Mouse (Mus musculus): ENCODE measurements around the gene Dffb. TPM values are rescaled to one million over a fixed set of nuclear protein-coding genes. Genes with fewer than 3 reads are reported as not detected.

Gene Dffb
- total and polyA plus RNA-seq, 3 experiments, result 25.1 to 25.2 TPM; not detected in 1

DNA sequence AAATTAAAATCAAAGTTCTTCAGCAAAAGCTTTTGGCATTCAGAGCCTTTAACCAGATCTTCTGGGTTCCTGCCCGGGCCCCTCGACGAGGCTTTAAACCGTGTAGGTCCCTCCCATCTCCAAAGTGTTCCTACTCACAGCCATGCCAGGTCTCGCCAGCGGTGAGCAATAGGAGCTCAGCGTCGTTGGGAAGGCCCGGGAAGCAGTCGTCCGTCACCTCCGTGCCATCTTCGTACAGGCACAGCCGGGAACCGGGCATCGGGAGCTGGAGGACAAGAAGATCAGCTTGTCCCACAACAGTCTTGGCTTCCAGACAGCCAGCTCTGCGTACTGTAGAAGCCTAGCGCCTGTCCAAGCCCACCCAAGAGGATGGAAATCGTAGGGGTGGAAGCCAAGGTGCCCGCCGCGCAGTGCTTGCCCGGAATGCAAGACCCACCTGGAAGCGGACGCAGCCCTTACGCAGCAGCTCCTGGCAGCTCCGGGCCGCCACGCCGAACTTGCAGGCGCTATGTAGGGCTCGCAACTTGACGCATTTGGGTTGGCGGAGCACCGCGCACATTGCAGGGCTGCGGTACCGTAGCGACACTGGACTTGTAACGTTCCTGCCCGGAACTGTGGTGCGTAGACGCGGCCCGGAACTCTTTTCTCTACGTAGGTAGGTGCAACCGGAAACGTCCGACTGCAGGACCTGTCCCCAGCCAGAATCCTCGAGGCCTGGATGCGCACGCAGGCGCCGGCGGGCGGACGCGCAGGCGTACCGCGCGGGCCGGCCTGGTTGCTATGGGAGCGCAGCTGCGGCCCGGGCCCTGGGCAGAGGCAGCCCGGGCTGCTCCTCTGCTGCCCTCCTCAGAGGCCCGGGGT, at the start of gene Dffb, which contains the start of gene Cep104 (continued):
- TF ChIP-seq SMC3 (IDR thresholded peaks at IDR 0.05; ENCODE audit: low read depth, low read length), result no peak
- TF ChIP-seq MXI1 (IDR thresholded peaks at IDR 0.05; ENCODE audit: low read depth, low read length), result peak; percentile 96
- TF ChIP-seq GATA1 (IDR thresholded peaks at IDR 0.05; ENCODE audit: low read depth, low read length), result no peak
- TF ChIP-seq TCF12 (IDR thresholded peaks at IDR 0.05; ENCODE audit: low read depth, low read length), result peak; percentile 83
- peak; percentile 94 for TF ChIP-seq NRF1 (IDR thresholded peaks at IDR 0.05; ENCODE audit: insufficient read depth, low read depth, low read length, poor library complexity, severe bottlenecking)

DNA sequence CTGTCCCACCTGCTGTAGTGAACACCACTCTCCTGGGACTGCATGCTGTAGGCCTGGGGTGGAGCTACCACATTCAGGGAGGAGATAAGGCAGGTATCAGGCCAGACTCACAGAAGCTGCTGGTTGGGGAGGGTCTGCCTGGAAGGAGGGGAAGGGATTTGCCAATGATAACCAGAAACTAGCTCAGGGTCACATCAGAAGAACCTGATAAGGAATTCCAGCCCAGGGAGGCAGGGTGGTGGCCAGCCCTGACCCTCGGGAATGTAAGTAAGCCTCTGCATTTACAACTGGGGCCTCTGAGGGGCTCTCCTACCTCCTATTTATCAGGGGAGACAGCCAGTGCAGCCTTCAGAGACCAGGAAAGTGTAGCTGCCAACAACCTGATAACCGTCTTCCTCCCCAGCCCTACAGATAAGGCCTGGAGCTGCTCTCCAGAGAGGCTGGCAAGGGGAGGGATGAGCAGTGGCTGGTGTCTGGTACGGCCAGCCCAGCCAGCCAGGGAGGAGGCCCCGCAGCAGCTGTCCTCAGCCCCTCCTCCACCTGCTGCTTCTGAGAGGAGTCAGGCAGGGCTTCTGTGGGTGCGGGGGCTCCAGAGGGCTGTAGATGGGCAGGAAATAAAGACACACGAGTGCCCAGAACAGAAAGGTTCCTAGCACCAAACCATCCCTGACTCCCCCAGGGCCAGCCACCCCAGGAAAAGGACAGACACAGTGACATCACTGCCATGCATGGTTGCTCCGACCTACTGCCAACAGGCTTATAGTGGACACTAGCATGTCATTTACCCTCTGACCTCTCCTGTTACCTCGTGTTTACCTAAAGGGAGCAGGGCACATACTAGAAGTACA, 49.1 kb upstream of the Dffb start:
- Histone ChIP-seq H3K4me3 (ENCODE audit: control insufficient read depth in 1 of 2, insufficient read depth in 1 of 2, low read depth in 2 of 2, low read length in 2 of 2) (peak overlapping the region; percentile 74 to 79), H3K9ac (ENCODE audit: control insufficient read depth, low read depth, low read length, poor library complexity, severe bottlenecking) (peak overlapping the region; percentile 84), H3K36me3 (ENCODE audit: control insufficient read depth in 1 of 2, insufficient read depth in 2 of 2, low read length in 2 of 2) (peaks cover 0 to 11% of the 10 kb centered on the region in 2 experiments), H3K9me3 (replicated peaks; ENCODE audit: insufficient read depth, low read length) (no peaks in the 10 kb centered on the region), H3K27ac (ENCODE audit: control insufficient read depth, low read depth, low read length) (peak overlapping the region; percentile 97), H3K27me3 (ENCODE audit: control insufficient read depth in 1 of 2, insufficient read depth in 2 of 2, low read length in 2 of 2) (no peaks in the 10 kb centered on the region), H3K4me1 (ENCODE audit: control insufficient read depth in 1 of 2, insufficient read depth in 2 of 2, low read length in 2 of 2) (peaks cover 0 to 13% of the 10 kb centered on the region in 2 experiments; a peak in 3 of 4 replicates), H3K79me2 (ENCODE audit: control insufficient read depth, insufficient read depth, low read length, poor library complexity) (peaks cover 16% of the 10 kb centered on the region)
- TF ChIP-seq POLR2A (IDR thresholded peaks at IDR 0.05; ENCODE audit: control insufficient read depth in 1 of 2, insufficient read depth in 1 of 2, low read depth in 1 of 2, low read length in 2 of 2, poor library complexity in 1 of 2) (peak; percentile 14 to 44; a peak in 2 of 4 replicates), TBP (IDR thresholded peaks at IDR 0.05; ENCODE audit: low read depth, low read length) (no peak; the same call in 1 of the 2 replicates), CHD2 (IDR thresholded peaks at IDR 0.05; ENCODE audit: low read length) (0 out of 2 replicates have a peak, but pooled peaks have one; percentile 38), ZKSCAN1 (IDR thresholded peaks at IDR 0.05; ENCODE audit: low read depth, low read length) (no peak), ZMIZ1 (IDR thresholded peaks at IDR 0.05; ENCODE audit: low read depth, low read length) (peak; percentile 30; the same call in 1 of the 2 replicates), ZNF384 (IDR thresholded peaks at IDR 0.05; ENCODE audit: low read depth, low read length) (no peak), RAD21 (IDR thresholded peaks at IDR 0.05; ENCODE audit: low read depth, low read length) (no peak), POLR2AphosphoS2 (IDR thresholded peaks at IDR 0.05; ENCODE audit: low read length) (0 out of 2 replicates have a peak, but pooled peaks have one; percentile 43), EP300 (IDR thresholded peaks at IDR 0.05; ENCODE audit: low read depth in 1 of 2, low read length in 2 of 2) (peak; percentile 76 to 89), ZC3H11A (IDR thresholded peaks at IDR 0.05; ENCODE audit: low read depth, low read length) (no peak), RCOR1 (IDR thresholded peaks at IDR 0.05; ENCODE audit: low read depth, low read length) (peak; percentile 52), TAL1 (IDR thresholded peaks at IDR 0.05; ENCODE audit: low read length) (peak; percentile 88), SIN3A (IDR thresholded peaks at IDR 0.05; ENCODE audit: low read length) (peak; percentile 64; the same call in 1 of the 2 replicates), SMC3 (IDR thresholded peaks at IDR 0.05; ENCODE audit: low read depth, low read length) (no peak), BHLHE40 (IDR thresholded peaks at IDR 0.05; ENCODE audit: borderline replicate concordance, low read depth, low read length) (0 out of 2 replicates have a peak, but pooled peaks have one; percentile 29), ELF1 (IDR thresholded peaks at IDR 0.05; ENCODE audit: low read depth, low read length) (peak; percentile 7; the same call in 1 of the 2 replicates), TCF12 (IDR thresholded peaks at IDR 0.05; ENCODE audit: low read depth, low read length) (peak; percentile 88), GATA1 (IDR thresholded peaks at IDR 0.05; ENCODE audit: low read depth, low read length) (peak; percentile 93), CHD1 (IDR thresholded peaks at IDR 0.05; ENCODE audit: low read depth, low read length) (0 out of 2 replicates have a peak, but pooled peaks have one; percentile 32), MAZ (IDR thresholded peaks at IDR 0.05; ENCODE audit: low read depth, low read length) (peak; percentile 75; the same call in 1 of the 2 replicates), HCFC1 (IDR thresholded peaks at IDR 0.05; ENCODE audit: low read depth, low read length) (peak; percentile 55; the same call in 1 of the 2 replicates), ETS1 (IDR thresholded peaks at IDR 0.05; ENCODE audit: low read depth, low read length) (peak; percentile 74; the same call in 1 of the 2 replicates)
- peak; percentile 92 for DNase-seq (ENCODE audit: low read depth, low spot score)

All from MEL (cell line).